Mouse (Mus musculus) gastrocnemius, postnatal 4 days (tissue): ENCODE results near the gene Parm1. TPM values are rescaled to one million over a fixed set of nuclear protein-coding genes. Genes with fewer than 3 reads are reported as not detected.

Source experiments
- DNase-seq, 2 experiments: peaks; one replicate each; pipeline ENCODE4 v3.0.0; 2021 to 2022; ENCODE audit warnings: low spot score in 2 of 2, mixed read lengths in 2 of 2
- total RNA-seq, 2 experiments: library from RNA; stranded (reverse); gene quantifications; 2 replicates each; pipeline ENCODE4 v1.2.3; 2021

Gene Parm1
- total RNA-seq, 2 experiments from 2014 or later: 24.0 to 24.2 TPM

DNA sequence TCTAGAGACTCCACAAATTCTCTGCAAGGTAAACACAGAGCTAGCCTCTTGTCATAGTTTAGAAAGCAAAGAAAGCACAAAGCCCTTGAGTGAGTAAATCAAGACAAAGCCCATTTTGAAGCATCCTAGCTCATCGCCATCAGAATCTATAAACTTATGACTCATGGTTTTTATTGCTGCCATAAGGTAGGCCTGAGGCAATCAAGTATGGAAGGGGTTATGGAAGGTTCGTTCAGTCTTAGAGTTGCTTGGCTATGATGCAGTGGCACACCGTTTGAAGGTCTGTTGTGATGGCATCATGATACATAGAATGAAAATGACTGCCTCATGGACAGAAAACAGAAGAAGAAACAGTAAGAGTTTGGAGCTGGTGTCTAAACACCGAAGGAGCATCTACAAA, 133.9 kb downstream of the Parm1 start:
- DNase-seq: no peak

DNA sequence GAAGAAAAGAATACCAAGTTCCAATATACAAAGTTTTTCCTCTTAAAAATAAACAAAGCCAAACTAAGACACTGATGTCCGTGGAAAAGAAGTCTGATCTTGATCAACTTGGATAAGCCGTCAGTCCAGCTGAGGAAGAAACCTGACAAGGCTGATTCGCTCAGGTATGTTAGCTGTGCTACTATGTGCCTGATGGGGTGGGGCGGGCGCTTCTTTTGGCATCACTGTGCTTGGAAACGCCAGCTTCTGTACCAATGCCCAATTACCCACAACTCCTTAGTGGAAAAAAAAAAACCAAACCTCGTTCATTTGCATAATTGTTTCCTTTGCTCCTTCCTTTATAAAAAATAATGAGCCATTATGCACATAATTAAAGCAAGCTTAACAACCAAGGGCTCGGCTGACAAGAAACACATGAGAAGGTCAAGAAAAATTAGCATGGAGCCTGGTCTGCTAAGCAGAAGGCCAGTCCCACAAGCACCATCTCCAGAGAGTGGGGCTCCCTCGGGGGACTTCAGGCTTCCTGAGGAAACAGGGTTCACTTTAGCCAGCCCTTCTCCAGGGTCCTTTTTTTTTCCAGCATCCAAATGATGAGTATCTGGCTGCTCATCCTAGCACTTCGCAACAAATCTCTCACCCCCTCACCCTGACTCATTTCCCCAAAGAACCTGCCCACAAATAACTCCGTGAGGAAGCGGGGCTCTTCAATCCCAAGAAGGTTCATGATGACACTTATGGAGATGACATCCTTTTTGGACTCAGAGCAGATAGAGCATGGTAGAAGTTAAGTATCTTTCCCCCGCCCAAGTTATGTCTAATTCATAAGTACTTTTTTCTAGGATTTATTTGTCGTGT, 135.9 kb downstream of the Parm1 start:
- DNase-seq: no peak

DNA sequence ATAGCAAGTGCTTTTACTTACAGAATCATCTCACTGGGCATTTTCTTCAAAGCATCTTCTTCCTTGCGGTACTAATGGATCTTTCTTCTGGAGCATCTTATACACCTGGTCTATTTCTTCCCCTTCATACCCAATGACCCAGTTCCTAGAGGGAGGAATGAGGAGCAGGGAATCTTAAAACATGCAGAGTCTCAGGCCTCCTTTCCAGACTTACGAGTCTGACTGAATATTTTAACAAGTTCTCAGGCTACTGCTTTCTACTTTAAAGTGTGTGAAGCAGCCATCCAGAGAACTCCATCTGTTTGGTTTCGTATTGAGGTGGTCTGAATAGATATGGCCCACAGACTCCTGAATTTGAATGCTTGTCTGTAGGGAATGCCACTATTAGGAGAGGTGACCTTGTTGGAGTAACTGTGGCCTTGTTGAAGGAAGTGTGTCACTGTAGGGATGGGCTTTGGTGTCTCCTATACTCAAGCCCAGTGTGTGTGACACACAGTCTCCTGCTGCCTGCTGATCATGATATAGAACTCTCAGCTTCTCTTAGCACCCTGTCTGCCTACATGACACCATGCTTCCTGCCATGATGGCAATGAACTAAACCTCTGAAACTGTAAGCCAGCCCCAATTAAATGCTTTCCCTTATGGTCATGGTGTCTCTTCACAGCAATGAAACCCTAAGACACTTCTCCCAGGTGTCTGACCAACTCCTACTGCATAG, 137.1 kb downstream of the Parm1 start:
- no peak for DNase-seq

DNA sequence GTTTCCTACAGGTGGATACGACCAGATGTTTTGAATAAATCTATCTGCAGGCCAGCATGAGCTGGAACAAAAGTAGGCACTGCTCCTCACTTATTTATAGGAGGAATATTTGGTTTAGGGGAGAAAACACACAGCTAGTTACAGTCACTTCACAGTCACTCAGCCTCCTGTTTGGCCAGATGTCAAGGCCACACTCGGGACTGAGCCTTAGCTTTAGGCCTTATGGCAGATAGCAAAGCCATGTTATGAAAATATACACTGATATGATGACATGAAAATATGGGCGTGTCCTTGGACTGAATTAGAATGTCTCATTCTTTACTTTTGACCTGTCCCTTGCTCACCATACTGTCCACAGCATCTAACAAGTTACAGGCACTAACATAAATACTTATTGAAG, 137.8 kb downstream of the Parm1 start:
- no peak for DNase-seq

DNA sequence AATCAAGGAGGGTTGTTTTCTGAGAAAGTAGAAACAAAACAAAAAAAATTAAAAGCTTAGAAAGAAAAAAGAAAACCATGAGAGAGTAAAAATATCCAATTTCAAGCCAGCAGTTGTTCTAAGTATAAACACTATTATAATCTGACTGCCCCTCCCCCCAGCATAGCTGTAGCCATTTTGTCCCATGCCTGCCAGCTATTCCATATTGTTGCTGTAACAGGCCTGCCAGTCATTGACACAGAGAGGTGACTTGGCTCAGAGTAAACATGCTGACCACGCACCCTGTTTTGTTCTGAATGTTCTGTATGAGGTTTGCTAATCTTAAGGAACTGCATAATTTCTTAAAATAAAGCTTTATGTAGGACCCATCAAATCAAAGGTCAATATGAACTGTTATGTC, 145.3 kb downstream of the Parm1 start:
- DNase-seq: no peak

DNA sequence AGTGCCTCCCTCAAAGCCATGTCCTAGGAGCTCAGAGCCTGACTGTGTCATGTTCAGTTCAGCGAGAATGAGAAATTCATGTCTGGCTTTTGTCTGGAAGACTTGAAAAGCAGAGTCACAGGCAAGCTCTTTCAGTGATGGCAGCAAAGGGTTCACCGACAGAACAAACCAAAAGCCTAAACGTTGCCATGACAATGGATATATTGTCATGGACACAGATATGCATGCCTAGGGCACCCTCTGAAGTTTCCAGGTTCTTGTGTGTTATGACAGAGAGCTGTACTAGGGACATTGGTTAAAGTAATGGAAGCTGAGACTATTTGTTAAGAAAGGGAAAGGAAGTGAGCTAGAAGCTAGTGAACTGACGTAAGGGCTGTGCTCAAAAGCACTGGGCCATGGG, 149.7 kb downstream of the Parm1 start:
- DNase-seq: no peak

DNA sequence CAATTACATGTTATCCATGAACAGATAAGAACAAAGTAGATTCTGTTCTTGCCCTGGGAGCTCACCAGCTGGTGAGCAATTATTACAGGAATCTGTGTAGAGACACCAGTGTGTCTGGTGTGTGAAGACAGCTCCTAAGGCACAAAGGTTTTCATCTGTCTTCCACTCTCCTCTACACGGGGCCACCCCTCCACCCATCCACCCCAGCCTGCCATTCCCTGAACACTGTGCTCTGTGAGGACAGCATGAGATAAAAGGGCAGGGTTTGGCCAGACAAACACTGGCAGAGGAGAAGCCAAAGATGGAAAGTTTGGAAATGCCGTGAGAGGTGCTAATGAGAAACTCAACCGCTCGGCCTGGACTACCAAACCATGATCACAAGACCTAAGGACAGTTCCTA, 151.8 kb downstream of the Parm1 start:
- DNase-seq: no peak

Other genes starting within 250 kb of the Parm1 start
- gene Btc, start 114.6 kb upstream of the Parm1 start, total RNA-seq: 1 to 10 TPM in 1 of 2 experiments, under 1 TPM in 1; 0.73 to 1.5 TPM